Mouse (Mus musculus) yolk sac, embryonic 10.5 days (tissue): ENCODE results near the gene Trmt2a.

Experiments
- DNase-seq: peaks from one replicate; pipeline ENCODE4 v3.0.0-alpha.2; 2017; ENCODE audit warnings: low spot score

Trmt2a gene

DNA sequence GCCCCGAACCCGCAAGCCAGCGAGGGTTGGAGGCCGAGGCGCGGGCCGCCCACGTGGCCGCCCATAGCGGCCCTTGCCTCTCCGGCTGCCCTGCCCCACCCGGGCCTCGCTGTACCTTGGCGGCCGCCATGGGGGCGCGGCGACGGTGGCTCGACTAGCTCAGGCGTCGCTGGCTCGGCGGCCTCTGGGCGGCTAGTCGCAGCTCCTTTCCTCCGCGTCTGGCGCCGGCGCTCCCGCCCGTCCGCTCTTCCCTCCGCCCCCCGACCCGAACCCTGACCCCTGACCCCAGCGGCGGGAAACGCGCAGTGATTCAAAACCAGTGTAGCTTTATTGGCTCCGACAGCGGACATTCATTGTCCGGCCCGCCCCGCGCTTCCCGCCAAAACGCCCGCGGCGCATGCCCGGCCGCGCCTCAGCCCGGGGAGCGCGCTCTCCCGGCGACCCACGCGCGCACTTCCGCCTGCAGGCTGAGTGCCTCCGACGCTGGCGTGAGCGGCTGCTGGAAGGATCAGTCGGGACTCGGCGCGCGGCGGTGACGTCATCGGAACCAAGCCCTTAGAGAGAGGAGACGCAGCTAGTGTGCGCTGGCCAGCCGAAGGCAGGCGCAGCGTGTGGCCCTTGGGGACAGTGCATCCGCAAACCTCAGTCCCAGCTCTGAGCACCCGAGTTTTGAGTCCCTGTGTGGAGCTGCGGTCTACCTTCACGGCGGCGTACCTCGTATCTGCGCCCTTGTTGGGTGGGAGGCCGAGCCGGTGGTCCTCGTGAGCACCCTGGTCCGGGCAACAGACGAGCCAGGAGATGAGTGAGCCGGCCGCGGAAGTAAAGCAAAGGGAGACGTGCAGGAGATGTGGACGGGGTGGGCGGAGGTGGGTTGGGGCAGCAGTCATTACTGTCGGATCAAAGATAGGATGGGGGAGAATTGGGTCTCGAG lies at the start of gene Trmt2a, which contains the start of gene Ranbp1:
Gene Trmt2a, plus strand, starts transcription at position 247 of the 931 bp plus-strand sequence.
Gene Ranbp1, minus strand, starts transcription at position 300 of the 931 bp plus-strand sequence.
- DNase-seq, result peak; percentile 98

DNA sequence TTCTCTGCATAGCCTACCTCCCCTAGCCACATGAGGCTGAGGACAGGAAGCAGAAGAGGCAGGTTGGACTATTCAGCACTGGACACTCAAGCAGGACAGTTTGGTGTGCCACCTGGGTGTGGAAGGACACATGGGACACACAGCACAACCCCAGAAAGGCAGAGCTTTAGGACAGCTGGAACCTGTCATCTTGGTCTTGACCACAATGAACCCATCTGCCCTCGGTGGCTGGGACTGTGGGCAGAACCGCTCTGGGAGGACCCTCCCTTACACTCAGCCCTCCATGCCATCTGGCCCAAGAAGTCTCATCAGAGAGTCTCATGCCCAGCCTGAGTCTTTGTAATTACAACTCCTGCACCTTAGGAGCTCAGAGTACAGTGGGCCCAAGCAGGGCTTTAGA lies 48.4 kb upstream of the Trmt2a start:
- DNase-seq, result no peak

DNA sequence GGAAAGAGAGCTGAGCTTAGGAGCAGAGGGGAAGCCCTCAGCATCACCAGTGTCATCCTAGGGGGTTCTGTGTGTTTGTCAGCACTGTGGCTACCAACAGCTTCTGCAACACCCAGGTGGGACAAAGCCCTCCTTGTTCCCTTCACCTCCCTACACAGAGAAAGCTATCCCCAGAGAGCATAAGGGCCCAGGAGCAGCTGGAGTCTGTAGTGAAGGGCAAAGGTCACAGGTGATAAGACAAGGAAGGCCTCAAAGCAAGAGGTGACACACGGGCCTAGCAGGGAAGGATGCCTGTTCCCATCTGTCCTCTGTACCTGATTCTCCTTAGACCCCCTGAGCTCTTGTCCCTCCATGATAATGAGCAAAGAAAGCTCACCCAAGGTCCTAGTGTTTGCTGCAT lies 46.9 kb upstream of the Trmt2a start:
- no peak for DNase-seq

DNA sequence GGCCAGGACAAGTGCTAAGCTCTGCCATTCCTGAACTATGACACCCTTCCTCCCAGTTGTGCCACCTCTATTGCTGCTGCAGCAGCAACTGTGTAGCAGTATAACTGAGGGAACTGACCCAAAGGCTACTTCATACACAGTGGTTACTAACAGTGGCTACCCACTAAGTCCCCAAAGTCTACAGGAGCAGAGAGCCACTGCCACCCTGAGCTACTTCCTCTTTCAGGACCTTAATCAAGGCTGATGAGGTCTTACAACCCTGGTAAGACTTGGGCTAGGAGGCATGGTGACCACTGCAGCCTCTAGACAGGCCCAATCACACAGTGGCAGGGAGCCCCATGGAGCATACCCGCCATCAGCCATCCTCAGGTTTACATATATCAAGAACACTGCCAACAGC lies 46.4 kb upstream of the Trmt2a start:
- DNase-seq, result no peak

DNA sequence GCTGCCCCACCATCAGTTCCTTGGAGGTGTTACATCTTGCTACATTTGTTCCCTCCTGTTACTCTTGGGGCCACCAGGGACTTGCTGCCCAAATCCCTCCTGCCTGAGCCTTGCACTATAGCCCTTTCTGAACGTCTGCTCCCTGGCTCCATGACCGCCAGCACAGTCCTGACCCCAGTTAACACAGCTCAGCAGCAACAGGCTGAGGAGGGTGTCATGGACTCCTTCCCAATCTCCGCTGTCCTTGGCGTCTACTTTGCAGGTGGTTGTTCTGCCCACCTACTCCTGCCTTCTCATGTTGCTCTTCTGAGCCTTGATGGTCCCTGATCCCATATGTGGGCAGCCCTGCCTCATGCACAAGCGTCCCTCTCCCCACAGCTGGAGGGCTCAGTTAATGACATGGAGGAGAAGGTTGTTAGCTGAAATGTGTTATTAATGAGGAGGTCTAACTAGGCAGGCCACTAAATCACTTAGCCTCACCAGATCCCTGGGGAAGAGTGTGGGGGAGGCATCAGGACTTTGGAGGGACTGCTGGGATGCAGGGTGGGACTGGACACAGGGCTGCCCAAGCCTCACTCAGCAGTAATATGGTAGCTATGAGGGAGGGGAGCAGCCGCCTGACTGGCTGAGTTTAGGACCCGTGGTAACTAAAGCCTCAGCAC lies 44.9 kb upstream of the Trmt2a start:
- no peak for DNase-seq

DNA sequence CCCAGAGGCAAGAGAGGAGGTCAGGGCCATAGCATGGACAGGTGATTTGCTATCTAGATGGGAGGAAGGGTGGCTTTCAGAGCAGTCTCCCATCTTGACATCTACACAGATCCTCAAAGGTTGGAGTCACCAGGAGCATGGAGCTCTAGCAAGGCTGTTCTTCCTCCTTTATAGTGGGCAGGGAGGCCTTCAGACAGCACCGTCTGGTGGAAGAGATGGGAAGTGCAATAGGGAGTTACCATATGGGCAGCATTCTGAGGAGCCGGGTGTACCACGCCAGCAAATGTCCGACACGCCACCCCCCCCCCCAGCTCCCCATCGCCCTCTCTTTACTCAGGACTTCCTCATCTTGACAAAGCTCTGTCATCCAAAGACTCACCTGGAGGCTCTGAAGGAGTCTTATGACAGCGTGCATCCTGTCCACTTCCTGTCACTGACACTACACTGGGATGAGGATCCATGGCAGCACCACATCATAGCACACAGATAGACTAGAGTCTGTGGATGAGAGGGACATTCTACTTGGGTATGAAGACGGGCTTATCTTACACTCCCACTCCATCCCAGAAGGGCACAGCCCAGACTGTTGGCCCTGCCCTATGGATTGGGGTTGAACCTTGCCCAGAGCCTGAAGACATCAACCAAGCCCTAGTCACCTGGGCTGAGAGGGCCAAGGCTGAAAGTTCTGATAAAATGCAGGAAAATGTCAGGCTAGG lies 37.6 kb upstream of the Trmt2a start:
- DNase-seq, result no peak

DNA sequence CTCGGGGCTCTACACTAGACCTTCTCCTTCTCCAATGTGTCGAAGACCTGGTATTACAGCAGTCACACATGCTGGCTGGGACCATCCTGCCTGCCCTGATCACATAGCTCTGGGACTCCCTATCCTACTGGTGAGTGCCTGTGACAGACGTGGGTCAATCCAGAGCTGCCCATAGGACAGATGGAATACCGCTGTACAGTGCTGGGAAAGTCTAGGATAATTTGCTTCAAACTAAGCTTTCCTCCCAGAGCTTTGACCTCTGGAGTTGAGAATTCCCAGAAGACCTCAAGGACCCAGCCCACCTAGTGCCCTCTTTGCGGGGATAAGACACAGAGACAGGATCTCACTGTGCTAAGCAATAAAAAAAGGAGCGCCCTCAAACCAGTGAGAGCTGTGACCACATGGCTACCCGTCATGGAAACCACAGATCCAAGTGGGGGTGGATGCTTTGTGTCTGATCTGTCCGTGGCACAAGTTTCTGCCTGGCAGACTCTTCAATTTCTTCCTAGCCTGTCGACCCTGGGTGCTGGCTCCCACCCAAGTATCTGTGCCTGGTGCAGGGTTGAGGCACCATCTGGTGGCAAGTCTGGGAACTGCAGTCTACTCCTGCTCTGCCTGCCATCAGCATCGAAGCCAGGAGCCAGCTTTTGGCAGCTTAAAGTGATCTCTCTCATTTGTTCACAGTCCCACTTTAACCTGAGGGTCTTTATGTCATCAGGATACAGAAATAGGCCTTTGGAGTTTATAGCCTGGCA lies 36.9 kb upstream of the Trmt2a start:
- DNase-seq, result peak; percentile 42

DNA sequence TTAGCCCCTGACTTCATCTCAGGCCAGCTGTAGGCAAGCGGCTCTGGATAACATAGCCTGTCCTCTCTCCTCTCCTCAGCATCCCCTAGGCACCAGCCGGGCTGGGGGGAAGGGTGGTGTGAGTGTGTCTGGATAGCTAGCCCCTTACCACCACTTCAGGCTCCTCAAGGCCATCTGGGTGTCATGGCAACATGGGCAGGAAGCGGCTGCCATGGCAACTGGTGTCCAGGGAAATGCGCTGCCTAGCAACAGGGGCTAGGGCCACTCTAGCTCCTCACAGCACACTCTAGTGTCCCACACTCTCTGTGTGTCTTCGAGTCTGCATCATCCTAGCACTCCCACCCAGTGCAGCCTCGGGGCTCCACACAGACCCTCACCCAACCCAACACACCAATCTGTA lies 34.8 kb upstream of the Trmt2a start:
- DNase-seq, result no peak

DNA sequence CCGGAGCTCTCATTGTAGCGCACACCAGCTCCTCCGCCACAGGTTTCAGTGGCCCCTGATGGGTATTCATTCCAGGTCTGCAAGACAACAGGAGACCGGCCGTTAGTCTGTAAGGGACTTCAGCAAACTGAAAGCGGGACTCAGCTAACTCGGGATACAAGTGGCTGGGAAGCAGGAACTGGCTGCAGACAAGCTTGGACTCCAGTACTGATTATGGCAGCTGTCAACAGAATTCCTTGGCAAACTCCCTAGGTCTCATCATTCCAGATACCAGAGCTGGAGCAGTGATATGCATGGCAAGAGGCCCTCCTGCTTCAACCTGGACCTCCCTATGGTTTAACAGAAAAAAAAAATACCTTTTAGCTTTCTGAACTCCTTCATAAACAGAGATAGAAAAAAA lies 33.6 kb upstream of the Trmt2a start:
- no peak for DNase-seq

DNA sequence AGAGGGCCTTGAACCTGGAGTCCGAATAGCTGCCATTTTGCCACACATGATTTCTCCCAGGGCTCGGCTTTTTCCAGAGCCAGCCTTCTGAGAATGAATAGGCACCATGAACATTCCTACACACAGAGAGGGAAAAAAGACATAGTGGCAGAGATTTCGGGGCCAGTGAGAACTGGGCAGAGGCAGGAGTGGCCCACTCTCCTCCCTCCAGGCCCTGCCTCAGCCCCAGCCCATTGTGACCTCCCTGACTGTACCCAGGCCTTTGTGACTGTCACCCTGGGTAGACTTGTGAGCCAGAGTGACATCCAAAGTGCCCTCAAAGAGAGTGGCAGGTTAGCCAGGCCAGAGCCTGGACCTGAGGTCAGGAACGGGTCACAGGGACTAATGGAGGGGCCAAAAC lies 30.9 kb upstream of the Trmt2a start, which contains the start of gene Ccdc188:
Gene Ccdc188, plus strand, starts transcription at position 301 of the 400 bp plus-strand sequence.
- no peak for DNase-seq

DNA sequence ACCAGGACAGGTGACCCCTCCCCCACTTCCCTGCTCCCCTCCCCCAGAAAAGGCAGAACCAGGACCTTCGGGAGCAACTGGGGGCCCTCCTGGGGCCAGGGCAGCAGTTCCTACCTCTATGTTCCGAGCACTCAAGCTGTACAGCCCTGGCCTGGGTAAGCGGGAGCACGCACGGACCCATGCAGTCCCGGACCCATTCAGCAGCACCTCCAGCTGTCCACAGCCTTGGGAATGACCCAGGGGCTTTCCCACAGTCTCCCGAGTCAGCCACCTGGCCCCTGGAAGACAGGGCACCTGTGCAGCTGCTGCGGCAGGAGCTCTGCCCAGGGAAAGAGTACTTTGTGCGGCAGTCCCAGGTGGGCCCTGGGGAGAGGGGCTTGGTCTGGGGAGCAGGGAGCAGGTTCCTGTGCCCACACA lies 29.9 kb upstream of the Trmt2a start:
- no peak for DNase-seq

DNA sequence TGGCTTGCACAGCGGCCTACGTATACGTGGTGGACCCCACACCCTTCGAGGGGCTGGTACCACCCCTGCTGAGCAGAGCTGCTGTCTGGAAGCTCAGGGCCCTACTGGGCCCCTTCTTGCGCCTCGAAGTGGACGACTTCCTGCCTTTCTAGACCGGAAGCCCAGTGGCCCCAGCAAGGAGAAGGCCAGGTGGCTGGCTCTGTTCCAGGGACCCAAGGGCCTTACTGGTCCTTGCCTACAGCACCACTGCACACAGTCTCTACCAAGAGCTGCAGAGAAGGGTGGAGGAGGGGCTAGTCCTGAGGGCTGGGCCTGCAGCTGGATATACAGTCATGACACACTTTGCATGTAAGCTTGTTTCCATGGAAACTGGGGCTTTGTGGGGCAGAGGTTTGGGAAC lies 28.5 kb upstream of the Trmt2a start:
- DNase-seq, result peak; percentile 22

DNA sequence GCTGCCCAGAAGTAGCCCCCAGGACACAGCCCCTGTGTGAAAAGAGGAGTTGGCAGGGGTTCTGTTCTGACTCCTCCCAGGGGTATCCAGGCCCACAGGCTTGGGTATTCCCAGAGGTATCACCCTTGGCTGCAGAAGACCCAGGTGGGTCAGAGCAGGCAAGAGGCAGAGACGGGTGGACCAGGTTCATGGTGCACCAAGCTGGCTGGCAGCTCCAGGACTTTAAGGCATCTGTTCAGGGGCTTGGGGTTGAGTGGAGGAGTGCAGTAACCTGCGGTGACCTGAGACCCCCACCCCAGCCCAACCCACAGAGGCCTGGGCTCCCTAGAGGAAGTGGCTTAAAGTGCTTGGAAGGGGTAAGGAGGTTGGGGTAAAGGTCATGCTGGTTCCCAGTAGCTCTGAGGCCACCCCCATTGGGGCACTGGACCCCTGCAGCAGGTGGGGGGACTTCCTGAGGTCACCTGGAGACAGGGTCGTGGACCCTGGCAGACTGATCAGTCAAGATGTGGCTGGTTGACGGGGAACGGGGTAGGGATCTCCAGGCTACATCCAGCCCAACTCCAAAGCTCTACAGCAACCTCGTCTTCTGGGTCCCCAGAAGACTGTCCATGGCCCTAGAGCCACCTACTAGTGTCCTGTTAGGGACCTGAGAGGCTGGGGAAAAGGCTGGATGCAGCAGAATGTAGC lies 27.5 kb upstream of the Trmt2a start:
- DNase-seq, result no peak

DNA sequence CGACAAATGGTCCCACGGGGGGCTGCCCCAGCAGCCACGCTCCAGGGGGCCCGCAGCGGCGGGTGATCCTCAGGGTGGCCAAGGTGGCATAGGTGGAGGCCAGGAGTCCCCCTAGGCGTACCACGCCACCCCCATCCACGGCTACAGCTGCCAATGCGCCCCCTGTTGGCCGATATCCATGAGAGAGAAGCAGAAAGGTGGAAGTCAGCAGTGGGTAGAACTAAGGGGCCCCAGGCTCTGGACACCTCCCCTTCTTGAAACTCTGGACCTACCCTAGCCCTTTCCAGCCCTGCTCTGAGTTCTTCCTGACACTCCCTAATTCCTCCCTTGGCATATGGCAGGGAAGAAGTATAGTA lies 27.0 kb upstream of the Trmt2a start:
- DNase-seq, result no peak

DNA sequence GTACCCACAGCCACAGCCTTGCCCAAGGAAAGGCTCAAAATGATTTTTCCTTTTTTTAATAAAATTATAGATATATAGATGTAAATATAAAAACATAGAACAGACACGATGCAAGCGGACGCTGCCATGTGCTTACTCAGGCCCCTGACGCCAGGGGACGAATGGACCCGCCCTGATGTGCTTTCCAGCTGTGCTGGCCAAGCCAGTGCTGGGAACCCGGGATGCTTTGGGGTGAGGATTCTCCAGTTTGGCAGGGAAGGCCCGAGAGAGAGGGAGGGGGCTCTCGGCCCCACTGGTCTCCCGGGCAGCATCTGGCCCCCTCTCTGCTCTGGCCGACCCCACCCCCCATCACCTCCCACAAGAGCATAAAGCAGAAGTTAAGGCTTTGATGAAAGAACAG lies 26.3 kb upstream of the Trmt2a start:
- DNase-seq, result no peak

DNA sequence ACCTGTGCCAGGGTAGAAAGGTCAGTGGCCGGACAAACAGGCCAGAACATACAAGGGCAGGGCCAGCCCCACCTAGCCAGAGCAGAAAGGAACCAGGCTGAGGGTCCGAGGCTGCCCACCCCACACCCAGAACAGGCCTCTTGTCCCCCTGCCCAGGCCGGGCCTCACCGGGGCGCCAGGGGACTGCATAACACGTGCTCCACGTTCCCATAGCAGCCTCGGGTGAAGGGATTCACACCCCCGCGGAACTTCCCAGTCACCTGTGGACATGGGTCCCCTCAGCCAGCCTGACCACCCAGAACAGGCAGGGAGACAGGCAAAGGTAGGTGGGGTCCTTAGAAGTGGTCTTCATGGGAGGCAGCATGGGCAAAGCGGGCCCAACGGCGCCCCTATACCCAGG lies 21.3 kb upstream of the Trmt2a start:
- DNase-seq, result no peak

DNA sequence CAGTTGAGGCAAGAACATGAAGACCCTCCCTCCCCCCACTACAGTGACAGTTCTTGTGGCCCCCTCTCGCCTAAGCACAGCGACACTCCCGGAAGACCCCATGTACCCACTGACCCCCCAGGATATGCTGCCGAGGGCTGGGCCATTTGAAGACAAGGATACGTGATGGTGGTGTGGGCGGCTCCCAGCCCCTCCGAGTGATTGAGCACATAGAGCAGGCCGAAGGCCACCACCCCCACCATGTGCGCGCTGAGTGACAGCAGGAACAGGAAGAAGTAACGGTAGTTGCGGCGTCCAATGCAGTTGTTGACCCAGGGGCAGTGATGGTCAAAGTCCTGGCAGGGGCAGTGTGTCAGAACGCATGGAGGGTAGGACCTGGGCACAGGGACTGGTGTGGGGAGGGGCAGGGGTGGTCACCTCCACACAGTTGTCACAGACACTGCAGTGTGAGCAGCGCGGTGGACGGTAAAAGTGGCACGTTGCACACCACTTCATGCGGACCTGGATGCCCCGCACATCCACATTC lies 20.5 kb upstream of the Trmt2a start:
- no peak for DNase-seq

DNA sequence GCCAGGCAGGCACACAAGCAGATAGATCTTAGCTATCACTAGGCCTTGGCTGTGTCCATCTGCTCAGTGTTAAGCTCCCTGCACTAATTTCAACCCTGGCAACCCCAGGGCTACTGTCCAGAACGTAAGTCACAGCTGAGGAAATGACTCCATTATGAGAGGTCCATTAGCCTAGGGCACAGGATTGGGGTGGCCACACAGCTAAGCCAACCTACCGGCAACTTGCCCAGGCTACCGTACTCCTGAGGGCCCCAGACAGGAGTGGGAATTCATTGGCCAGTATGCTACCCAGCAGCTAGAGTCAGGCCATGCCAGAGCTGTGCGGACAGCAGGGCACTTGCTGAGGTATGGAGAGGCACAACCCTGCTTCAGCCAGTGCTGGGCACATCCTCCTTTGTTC lies 19.6 kb upstream of the Trmt2a start:
- no peak for DNase-seq

DNA sequence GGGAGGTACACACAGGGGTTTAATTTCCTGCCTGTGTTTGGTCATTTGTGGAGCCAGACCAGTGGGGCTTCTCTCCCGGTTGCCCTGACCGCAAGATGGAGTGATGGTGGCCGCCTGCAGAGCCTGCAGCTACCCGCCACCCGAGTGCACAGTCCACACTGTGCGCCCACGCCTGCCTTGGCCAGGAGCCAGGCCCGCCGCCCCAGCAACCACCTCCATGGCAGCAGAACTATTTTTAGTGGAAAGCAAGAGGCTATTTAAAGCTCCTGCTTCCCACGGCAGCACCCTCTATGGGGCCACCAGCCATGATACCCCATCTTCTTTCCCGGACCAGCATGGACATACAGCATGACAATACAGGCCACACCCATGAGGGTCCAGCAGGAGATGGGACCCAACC lies 18.9 kb upstream of the Trmt2a start:
- no peak for DNase-seq

DNA sequence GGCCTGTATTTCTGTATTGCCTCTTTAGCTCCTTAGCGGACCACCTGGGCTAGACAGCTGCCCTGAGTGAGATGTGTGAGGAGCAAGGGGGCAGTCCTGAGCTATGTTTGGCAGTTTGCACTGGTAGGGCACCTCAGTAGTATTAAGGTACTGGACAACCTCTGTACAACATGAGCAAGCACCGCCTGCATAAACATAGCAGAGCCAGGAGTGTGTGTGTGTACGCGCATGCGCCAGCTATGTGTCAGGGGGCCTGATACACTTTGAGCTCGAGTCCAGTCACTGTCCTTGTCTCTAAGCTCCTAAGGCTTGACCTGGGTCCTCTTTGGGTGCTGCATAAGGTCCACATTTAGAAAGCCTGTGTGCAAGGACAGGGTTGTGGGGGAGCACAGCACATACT lies 17.9 kb upstream of the Trmt2a start:
- DNase-seq, result no peak

DNA sequence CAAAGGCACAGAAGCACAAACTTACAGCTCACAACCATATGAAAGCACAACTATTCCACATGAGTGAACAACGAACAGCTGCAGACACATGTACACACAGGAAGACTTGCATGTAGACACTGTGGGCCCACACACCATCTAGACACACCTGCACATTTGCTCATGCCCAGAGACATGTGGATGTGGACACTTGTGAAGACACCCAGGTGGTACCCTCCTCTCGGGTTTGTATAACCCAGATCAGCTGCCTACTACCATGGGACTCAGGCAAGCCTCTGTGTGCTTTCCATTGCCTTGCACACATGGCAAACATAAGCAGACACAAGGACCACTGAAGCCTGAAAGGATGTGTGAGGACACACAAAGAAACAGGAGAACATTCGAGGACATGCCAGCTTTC lies 17.4 kb upstream of the Trmt2a start:
- no peak for DNase-seq
